Mouse (Mus musculus) midbrain, embryonic 11.5 days (tissue): ENCODE results near the gene Gpr3. TPM values are rescaled to one million over a fixed set of nuclear protein-coding genes. Genes with fewer than 3 reads are reported as not detected.

Experiments
- ATAC-seq: fragments of 200-750 bp; cut with Nextera tagmentation; 2 replicates; pipeline ENCODE4 v1.8.0; 2017; ENCODE audit warnings: moderate TSS enrichment, moderate library complexity; ENCODE audit not compliant: low FRiP score
- DNase-seq: peaks from one replicate; pipeline ENCODE4 v3.0.0; 2015; ENCODE audit warnings: low spot score; ENCODE audit errors: missing footprints
- H3K27ac ChIP-seq: fragments of 300-500 bp; sonication (generic); 2 replicates; pipeline ENCODE4 v1.5.1; 2014; ENCODE audit warnings: low read depth, low read length
- H3K27me3 ChIP-seq: fragments of 300-500 bp; sonication (generic); 2 replicates; pipeline ENCODE4 v1.6.1; 2014; ENCODE audit warnings: mild to moderate bottlenecking, low read length, moderate library complexity, mixed read lengths; ENCODE audit not compliant: control insufficient read depth, insufficient read depth
- H3K36me3 ChIP-seq: fragments of 300-500 bp; sonication (generic); 2 replicates; pipeline ENCODE4 v1.6.1; 2014; ENCODE audit warnings: mild to moderate bottlenecking, low read length, moderate library complexity, mixed read lengths; ENCODE audit not compliant: control insufficient read depth, insufficient read depth
- H3K4me1 ChIP-seq: fragments of 300-500 bp; sonication (generic); 2 replicates; pipeline ENCODE4 v1.6.1; 2014; ENCODE audit warnings: low read length; ENCODE audit not compliant: control insufficient read depth, insufficient read depth
- H3K4me2 ChIP-seq: fragments of 300-500 bp; sonication (generic); 2 replicates; pipeline ENCODE4 v1.6.1; 2014; ENCODE audit warnings: mild to moderate bottlenecking, moderate library complexity
- H3K4me3 ChIP-seq: fragments of 300-500 bp; sonication (generic); 2 replicates; pipeline ENCODE4 v1.5.1; 2014; ENCODE audit warnings: low read depth, low read length
- H3K9ac ChIP-seq: fragments of 300-500 bp; sonication (generic); 2 replicates; pipeline ENCODE4 v1.6.1; 2014; ENCODE audit warnings: low read length
- H3K9me3 ChIP-seq: fragments of 300-500 bp; sonication (generic); 2 replicates; pipeline ENCODE4 v1.6.1; 2016; ENCODE audit warnings: low read length; ENCODE audit not compliant: control insufficient read depth
- WGBS: fragments of 180-500 bp; shearing (Covaris S2); extraction: QIAGEN DNeasy Blood & Tissue Kit; methylation state at CpG from one replicate; pipeline ENCODE4 v1.1.7; 2014; 5-methylcytosine and 5-hydroxymethylcytosine counted together
- polyA plus RNA-seq: library from polyadenylated mRNA; unstranded; fragments of >200 nt; fragmentation: Nextera tagmentation; extraction: Ambion mirVana; gene quantifications from 2 replicates; pipeline ENCODE4 v1.2.1, GENCODE M21; 2014

Gpr3 gene
- polyA plus RNA-seq, 1 experiment from 2014 or later, result 0.55 TPM

GRCm38 (mm10) chr4:133251214-133251613 is 38.9 kb upstream of the Gpr3 start:
- no peak overlapping the region for H3K27ac ChIP-seq
- peak overlapping the region; percentile 42 for H3K9ac ChIP-seq
- H3K4me3 ChIP-seq, result peak overlapping the region; percentile 32
- no peak for ATAC-seq
- H3K36me3 ChIP-seq, result no peaks in the 10 kb centered on the region
- peak; percentile 91 for DNase-seq
- 1% methylated on average over 31 of the region's 31 CpGs for WGBS
- H3K4me1 ChIP-seq, result peaks cover 10% of the 10 kb centered on the region
- peaks cover 46% of the 10 kb centered on the region for H3K27me3 ChIP-seq
- peak overlapping the region; percentile 62 for H3K4me2 ChIP-seq
- H3K9me3 ChIP-seq, result no peaks in the 10 kb centered on the region

DNA sequence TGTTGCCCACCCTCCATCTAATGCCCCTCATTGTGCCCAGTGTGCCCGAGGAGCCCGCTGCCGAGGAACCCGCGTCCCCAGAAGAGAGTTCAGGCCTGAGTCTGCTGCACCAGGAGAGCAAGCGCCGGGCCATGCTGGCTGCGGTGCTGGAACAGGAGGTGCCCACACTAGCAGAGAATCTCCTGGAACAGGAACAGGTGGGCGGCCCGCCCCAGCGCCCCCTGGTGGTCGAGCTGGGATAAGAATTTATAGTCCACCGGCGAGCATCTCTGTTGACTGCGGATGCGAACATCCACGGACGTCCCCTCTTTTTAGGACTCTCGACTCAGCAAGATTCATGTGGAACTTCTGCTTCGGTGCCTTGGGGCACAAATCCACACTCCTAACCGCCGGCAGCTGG is 38.3 kb upstream of the Gpr3 start:
- ATAC-seq, result no peak
- H3K27ac ChIP-seq, result no peak overlapping the region
- no peaks in the 10 kb centered on the region for H3K36me3 ChIP-seq
- peak overlapping the region; percentile 42 for H3K9ac ChIP-seq
- peaks cover 10% of the 10 kb centered on the region for H3K4me1 ChIP-seq
- peak overlapping the region; percentile 32 for H3K4me3 ChIP-seq
- peaks cover 45% of the 10 kb centered on the region for H3K27me3 ChIP-seq
- DNase-seq, result peak; percentile 98
- no peaks in the 10 kb centered on the region for H3K9me3 ChIP-seq
- 2% methylated on average over 22 of the region's 22 CpGs for WGBS
- peak overlapping the region; percentile 62 for H3K4me2 ChIP-seq

DNA sequence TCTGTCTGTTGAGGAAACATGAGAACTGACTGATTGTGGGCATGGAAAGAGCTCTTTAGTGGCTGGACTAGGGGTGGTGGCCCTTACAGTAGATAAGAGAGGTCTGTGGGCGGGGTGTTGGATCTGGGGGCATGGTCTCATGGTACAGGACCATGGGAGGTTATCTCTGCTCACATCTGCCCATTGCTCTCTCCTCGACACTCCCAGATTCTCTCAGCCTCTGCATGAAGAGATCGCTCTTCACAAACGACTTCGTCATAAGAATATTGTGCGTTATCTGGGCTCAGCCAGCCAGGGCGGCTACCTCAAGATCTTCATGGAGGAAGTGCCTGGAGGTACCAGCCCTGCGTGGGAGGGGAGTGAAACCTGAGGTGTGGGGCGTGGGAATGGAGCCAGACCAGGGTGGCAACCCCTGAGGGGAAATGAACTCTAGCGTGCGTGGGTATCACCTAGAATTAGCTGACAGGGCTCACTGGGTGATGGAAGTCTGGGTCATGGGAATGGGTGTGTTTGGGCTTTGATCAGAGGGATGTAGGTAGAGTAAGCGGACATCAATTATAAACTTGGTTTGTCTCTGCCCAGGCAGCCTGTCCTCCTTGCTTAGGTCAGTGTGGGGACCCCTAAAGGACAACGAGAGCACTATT is 35.6 kb upstream of the Gpr3 start:
- H3K27ac ChIP-seq, result no peak overlapping the region
- H3K4me3 ChIP-seq, result no peak overlapping the region
- DNase-seq, result peak; percentile 21
- H3K9ac ChIP-seq, result no peak overlapping the region
- WGBS, result 77% methylated on average over 13 of the region's 13 CpGs
- no peak for ATAC-seq
- H3K27me3 ChIP-seq, result peaks cover 49% of the 10 kb centered on the region
- no peaks in the 10 kb centered on the region for H3K9me3 ChIP-seq
- peaks cover 10% of the 10 kb centered on the region for H3K4me1 ChIP-seq
- no peak overlapping the region for H3K4me2 ChIP-seq
- no peaks in the 10 kb centered on the region for H3K36me3 ChIP-seq

DNA sequence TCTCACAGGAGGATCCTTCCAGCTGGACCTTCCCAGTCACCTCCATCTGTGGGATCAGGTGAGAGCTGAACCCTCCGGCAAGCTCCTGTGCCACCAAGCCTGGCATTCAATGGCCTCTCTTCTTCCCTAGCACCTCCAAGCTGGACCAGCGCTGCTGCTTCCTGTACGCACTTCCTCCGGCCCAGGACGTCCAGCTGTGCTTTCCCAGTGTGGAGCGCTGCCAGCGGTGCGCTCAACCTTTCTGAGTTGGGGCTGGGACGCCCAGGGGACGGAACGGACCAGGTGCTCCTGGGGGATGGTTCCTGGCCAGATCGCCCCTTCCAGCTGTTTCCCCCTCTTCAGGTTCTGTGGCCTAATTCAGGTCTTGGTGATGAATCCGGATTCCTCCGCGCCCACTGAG is 34.7 kb upstream of the Gpr3 start:
- Histone ChIP-seq H3K36me3 (no peaks in the 10 kb centered on the region), H3K4me3 (no peak overlapping the region), H3K27ac (no peak overlapping the region), H3K9ac (no peak overlapping the region), H3K27me3 (peaks cover 52% of the 10 kb centered on the region), H3K4me1 (peaks cover 10% of the 10 kb centered on the region), H3K9me3 (no peaks in the 10 kb centered on the region), H3K4me2 (no peak overlapping the region)
- WGBS, result 23% methylated on average over 15 of the region's 15 CpGs
- DNase-seq (no peak), ATAC-seq (no peak)

DNA sequence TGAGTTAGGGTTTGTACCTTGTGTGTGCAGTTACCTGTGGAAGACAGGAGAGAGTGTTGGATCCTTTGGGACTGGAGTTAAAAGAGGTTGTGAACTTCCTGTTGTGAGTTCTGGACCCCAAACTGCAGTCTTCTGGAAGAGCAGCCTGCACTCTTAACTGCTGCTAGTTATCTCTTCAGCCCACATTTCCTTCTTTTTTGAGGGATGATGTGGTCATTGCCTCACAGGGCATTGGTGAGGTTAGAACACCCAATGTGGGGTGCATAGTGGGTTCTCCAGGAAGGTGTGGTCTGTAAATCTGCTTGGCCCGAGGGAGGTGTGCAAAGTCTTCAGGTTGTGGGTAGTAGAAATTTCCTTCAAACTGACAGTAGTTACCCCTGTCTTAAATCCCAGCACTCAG is 32.0 kb upstream of the Gpr3 start:
- no peaks in the 10 kb centered on the region for H3K9me3 ChIP-seq
- no peak for ATAC-seq
- WGBS, result 83% methylated on average over 1 of the region's 1 CpGs
- no peak for DNase-seq
- H3K36me3 ChIP-seq, result no peaks in the 10 kb centered on the region
- no peak overlapping the region for H3K9ac ChIP-seq
- peaks cover 7% of the 10 kb centered on the region for H3K4me1 ChIP-seq
- no peak overlapping the region for H3K4me2 ChIP-seq
- H3K4me3 ChIP-seq, result no peak overlapping the region
- H3K27me3 ChIP-seq, result peaks cover 39% of the 10 kb centered on the region
- no peak overlapping the region for H3K27ac ChIP-seq

DNA sequence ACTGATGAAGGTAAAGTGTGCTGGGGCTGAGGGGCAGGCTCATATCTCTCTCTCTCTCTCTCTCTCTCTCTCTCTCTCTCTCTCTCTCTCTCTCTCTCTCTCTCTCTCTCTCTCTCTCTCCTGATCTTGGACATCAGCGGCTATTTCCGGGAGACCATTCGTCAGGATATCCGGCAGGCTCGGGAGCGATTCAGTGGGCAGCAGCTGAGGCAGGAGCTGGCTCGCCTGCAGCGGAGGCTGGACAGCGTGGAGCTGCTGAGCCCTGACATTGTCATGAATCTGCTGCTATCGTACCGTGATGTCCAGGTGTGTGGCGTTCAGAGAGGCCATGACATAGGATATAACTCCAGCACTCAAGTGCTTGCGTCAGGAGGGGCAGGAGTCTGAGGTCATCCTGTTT is 31.2 kb upstream of the Gpr3 start:
- DNase-seq, result no peak
- no peak overlapping the region for H3K27ac ChIP-seq
- ATAC-seq, result no peak
- peaks cover 7% of the 10 kb centered on the region for H3K4me1 ChIP-seq
- H3K9me3 ChIP-seq, result no peaks in the 10 kb centered on the region
- H3K4me2 ChIP-seq, result no peak overlapping the region
- H3K36me3 ChIP-seq, result no peaks in the 10 kb centered on the region
- H3K4me3 ChIP-seq, result no peak overlapping the region
- no peak overlapping the region for H3K9ac ChIP-seq
- WGBS, result 67% methylated on average over 13 of the region's 13 CpGs
- peaks cover 38% of the 10 kb centered on the region for H3K27me3 ChIP-seq

GRCm38 (mm10) chr4:133242710-133243109 is 30.4 kb upstream of the Gpr3 start:
- Histone ChIP-seq H3K9ac (no peak overlapping the region), H3K27me3 (peaks cover 33% of the 10 kb centered on the region), H3K4me2 (no peak overlapping the region), H3K27ac (no peak overlapping the region), H3K36me3 (no peaks in the 10 kb centered on the region), H3K4me3 (no peak overlapping the region), H3K9me3 (no peaks in the 10 kb centered on the region), H3K4me1 (peaks cover 7% of the 10 kb centered on the region)
- DNase-seq (no peak), ATAC-seq (no peak)
- WGBS, result 62% methylated on average over 9 of the region's 9 CpGs

GRCm38 (mm10) chr4:133241910-133242309 is 29.6 kb upstream of the Gpr3 start:
- DNase-seq, result no peak
- H3K4me1 ChIP-seq, result peaks cover 7% of the 10 kb centered on the region
- H3K27ac ChIP-seq, result no peak overlapping the region
- no peak overlapping the region for H3K9ac ChIP-seq
- H3K9me3 ChIP-seq, result no peaks in the 10 kb centered on the region
- peak overlapping the region; percentile 47; the same call in 1 of the 2 replicates for H3K4me3 ChIP-seq
- H3K27me3 ChIP-seq, result peaks cover 25% of the 10 kb centered on the region
- H3K36me3 ChIP-seq, result no peaks in the 10 kb centered on the region
- 30% methylated on average over 11 of the region's 11 CpGs for WGBS
- H3K4me2 ChIP-seq, result peak overlapping the region; percentile 81
- no peak for ATAC-seq

- WGBS, result under 1% methylated on average over 78 of the region's 78 CpGs
- peaks cover 25% of the 10 kb centered on the region for H3K27me3 ChIP-seq
- H3K36me3 ChIP-seq, result no peaks in the 10 kb centered on the region
- no peak overlapping the region for H3K27ac ChIP-seq
- H3K4me1 ChIP-seq, result peaks cover 7% of the 10 kb centered on the region
- peak; percentile 94 for ATAC-seq
- no peaks in the 10 kb centered on the region for H3K9me3 ChIP-seq
- peak; percentile 100 for DNase-seq
- peak overlapping the region; percentile 47 for H3K4me3 ChIP-seq
- peak overlapping the region; percentile 62 for H3K9ac ChIP-seq
- peak overlapping the region; percentile 81 for H3K4me2 ChIP-seq
Observed at GRCm38 (mm10) chr4:133240934-133241908, 28.9 kb upstream of the Gpr3 start.
